Mouse (Mus musculus) cerebellum, adult (tissue): ENCODE data around the gene Nppa.
"Not testable (repeated sequence)": the region's sequence is repeated elsewhere in the genome, so short reads cannot be mapped to it uniquely, and the experiment has no call there.

Experiments used
- ATAC-seq: cut with Nextera tagmentation; 2 replicates; pipeline ENCODE4 v1.9.2; 2017; ENCODE audit warnings: mild to moderate bottlenecking, moderate library complexity, mixed read lengths; ENCODE audit not compliant: insufficient number of reproducible peaks, low FRiP score, low TSS enrichment

The Nppa gene

DNA sequence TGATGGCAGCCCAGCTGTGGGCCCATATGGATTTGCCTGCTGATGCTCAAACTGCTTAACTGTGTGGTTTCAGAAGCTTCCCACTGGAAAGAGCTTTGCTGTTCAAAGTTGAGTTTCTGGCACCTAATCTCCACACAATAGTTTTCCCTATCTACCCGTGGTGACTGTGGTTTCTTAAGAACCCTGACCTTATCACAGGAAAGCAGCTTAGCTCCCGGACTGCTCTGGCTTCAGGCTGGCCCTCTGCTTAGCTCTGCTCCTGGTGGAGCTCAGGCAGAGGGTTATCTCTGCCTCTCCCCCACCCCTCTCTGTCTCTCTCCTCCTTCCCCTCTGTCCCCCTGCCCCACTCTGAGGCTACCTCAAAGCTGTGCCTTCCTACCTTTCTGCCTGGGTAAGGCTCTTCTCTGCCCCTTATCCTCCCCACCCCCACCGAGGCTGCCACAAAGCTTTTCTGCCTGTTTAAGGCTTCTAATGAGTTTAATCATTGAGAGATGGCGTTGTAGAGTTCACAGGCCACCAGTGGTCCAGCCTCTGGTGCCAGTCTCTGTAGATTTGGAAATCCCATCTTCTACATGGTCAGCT is 46.0 kb downstream of the Nppa start:
- no peak for ATAC-seq

DNA sequence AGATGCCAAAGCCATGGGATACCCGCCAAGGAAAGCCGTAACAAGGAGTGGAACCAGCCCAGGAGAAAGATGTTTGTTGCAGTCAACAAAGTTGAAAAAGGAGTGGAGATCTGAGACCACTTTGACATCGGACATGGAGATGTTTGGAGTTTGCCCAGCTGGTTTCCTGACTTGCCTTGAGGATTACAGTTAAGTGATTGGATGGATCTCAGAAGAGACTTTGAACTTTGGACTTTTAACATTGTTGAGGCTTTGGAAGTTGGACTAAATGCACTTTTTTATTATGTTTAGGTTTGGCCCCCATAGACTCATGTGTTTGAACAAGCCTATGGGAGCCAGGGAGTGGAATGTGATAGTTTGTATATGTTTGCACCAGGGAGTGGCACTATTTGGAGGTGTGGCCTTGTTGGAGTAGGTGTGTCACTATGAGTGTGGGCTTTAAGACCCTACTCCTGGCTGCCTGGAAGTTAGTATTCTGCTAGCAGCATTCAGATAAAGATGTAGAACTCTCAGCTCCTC is 49.9 kb downstream of the Nppa start:
- not testable (repeated sequence) for ATAC-seq

DNA sequence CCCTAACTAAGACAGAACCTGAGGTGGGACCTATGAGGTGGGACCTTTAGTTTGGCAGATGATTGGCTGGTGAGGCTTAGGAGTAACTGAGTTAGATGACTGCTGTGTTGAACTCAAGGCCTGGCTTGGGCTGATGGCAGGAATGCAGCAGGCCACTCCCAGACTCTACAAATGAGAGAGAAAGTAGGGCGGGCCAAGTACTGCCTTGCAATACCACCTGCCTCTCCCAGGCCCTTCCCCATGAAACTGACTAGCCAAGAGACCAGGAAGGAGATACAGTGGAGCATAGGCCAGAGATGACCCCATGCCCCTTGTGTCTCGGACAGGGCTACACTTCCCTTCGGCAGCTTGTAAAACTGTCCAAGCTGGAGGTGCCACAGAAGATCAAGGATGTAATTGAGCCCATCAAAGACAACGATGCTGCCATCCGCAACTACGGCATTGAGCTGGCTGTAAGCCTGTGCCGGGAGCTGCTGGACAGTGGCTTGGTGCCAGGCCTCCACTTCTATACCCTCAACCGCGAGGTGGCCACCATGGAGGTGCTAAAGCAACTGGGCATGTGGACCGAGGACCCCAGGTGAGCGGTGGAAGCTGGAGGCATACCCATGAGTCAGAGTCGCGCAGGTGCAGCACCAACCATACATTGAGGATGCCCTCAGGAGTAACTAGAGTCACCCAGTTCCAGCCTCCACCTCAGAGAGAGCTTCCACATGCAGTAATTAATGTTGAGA is 50.7 kb downstream of the Nppa start:
- no peak for ATAC-seq
